Mouse (Mus musculus) kidney, embryonic 16.5 days (tissue): ENCODE results near the gene Pla2g4f. TPM values are rescaled to one million over a fixed set of nuclear protein-coding genes. Genes with fewer than 3 reads are reported as not detected.

Experiments
- ATAC-seq: fragments of 200-750 bp; cut with Nextera tagmentation; 2 replicates; pipeline ENCODE4 v1.8.0; 2017; ENCODE audit warnings: moderate TSS enrichment; ENCODE audit not compliant: low FRiP score, low TSS enrichment
- H3K27ac ChIP-seq: fragments of 300-500 bp; sonication (generic); 2 replicates; pipeline ENCODE4 v1.5.1; 2014; ENCODE audit warnings: low read length
- H3K27me3 ChIP-seq: fragments of 300-500 bp; sonication (generic); 2 replicates; pipeline ENCODE4 v1.6.1; 2014; ENCODE audit warnings: low read length, control low read depth, mixed read lengths; ENCODE audit not compliant: insufficient read depth
- H3K36me3 ChIP-seq: fragments of 300-500 bp; sonication (generic); 2 replicates; pipeline ENCODE4 v1.6.1; 2014; ENCODE audit warnings: low read length, control low read depth, mixed read lengths; ENCODE audit not compliant: insufficient read depth
- H3K4me1 ChIP-seq: fragments of 300-500 bp; sonication (generic); 2 replicates; pipeline ENCODE4 v1.6.1; 2014; ENCODE audit warnings: low read length, control low read depth, mixed read lengths; ENCODE audit not compliant: insufficient read depth
- H3K4me2 ChIP-seq: fragments of 300-500 bp; sonication (generic); replicated peaks from 2 replicates; pipeline ENCODE4 v1.6.1; 2014; ENCODE audit warnings: low read depth, low read length
- H3K4me3 ChIP-seq: fragments of 300-500 bp; sonication (generic); 2 replicates; pipeline ENCODE4 v1.5.1; 2014; ENCODE audit warnings: mild to moderate bottlenecking, low read length
- H3K9ac ChIP-seq: fragments of 300-500 bp; sonication (generic); replicated peaks from 2 replicates; pipeline ENCODE4 v1.6.1; 2014; ENCODE audit warnings: low read length
- H3K9me3 ChIP-seq: fragments of 300-500 bp; sonication (generic); 2 replicates; pipeline ENCODE4 v1.6.1; 2016; ENCODE audit warnings: low read length, control low read depth
- WGBS: fragments of 180-500 bp; shearing (Covaris S2); extraction: QIAGEN DNeasy Blood & Tissue Kit; methylation state at CpG from one replicate; pipeline ENCODE4 v1.1.7; 2014; 5-methylcytosine and 5-hydroxymethylcytosine counted together
- polyA plus RNA-seq: library from polyadenylated mRNA; unstranded; fragments of >200 nt; fragmentation: Nextera tagmentation; extraction: Ambion mirVana; gene quantifications from 2 replicates; pipeline ENCODE4 v1.2.1, GENCODE M21; 2015

The Pla2g4f gene
- polyA plus RNA-seq, result 0.07 TPM in 1 of 2 replicates, not detected in the other

DNA sequence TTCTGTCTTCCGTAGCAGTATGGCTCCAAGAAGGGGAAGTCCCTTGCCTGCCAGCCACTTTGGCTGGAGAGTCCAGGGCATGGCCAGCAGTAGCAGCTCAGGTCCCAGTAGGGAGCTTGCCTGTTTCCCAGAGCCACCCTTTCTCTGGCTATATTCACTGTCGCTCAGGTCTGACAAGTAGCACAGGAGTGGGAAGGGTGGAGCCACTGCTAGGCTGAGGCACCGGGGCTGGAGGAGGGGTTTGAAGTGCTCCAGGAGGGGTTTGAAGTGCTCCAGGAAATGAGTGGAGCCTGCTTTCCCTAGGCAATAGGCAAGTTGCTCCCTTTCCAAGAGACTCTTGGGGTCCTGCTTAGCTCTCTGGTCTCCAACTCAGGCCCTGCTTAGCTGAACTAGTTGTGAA, at the start of gene Pla2g4f:
Gene Pla2g4f, minus strand, starts transcription at position 190 of the 400 bp plus-strand sequence.
- no peak within 1 kb of the TSS for H3K27ac ChIP-seq

DNA sequence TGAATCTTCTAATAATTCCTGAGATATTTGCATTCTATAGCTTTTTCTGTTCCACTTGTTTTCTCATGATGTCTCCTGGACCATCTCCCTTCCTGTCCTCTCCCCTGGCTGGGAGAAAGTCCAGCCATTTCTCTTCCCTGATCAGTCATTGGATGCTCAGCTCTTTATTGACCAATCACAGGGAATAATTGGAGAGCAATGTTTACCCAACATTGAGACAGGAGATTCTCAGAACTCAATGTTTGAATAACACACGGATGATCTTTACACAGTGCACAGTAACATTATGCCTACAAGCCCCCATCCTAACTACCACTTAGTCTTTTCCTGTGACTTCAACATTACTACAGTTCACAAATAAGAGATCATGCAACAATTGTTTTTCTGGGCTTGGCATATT, 46.5 kb upstream of the Pla2g4f start:
- ATAC-seq, result no peak
- H3K9ac ChIP-seq, result no peak overlapping the region
- H3K4me3 ChIP-seq, result no peak overlapping the region
- peaks cover 49% of the 10 kb centered on the region for H3K36me3 ChIP-seq
- no peaks in the 10 kb centered on the region for H3K9me3 ChIP-seq
- no peak overlapping the region for H3K4me2 ChIP-seq
- 82% methylated on average over 1 of the region's 1 CpGs for WGBS
- no peaks in the 10 kb centered on the region for H3K27me3 ChIP-seq
- no peaks in the 10 kb centered on the region for H3K4me1 ChIP-seq
- H3K27ac ChIP-seq, result no peak overlapping the region

More for the DNA sequence above, at the start of gene Pla2g4f:
- H3K4me2 ChIP-seq, result no peak within 1 kb of the TSS
- H3K4me3 ChIP-seq, result no peak within 1 kb of the TSS
- H3K9me3 ChIP-seq, result no peaks in the 10 kb centered on the region
- WGBS, result 48% methylated on average over 3 of the region's 3 CpGs
- H3K9ac ChIP-seq, result no peak within 1 kb of the TSS
- no peaks in the 10 kb centered on the region for H3K27me3 ChIP-seq
- peaks cover 18% of the 10 kb centered on the region; the same call in 1 of the 2 replicates for H3K36me3 ChIP-seq
- no peak for ATAC-seq
- no peaks in the 10 kb centered on the region for H3K4me1 ChIP-seq

DNA sequence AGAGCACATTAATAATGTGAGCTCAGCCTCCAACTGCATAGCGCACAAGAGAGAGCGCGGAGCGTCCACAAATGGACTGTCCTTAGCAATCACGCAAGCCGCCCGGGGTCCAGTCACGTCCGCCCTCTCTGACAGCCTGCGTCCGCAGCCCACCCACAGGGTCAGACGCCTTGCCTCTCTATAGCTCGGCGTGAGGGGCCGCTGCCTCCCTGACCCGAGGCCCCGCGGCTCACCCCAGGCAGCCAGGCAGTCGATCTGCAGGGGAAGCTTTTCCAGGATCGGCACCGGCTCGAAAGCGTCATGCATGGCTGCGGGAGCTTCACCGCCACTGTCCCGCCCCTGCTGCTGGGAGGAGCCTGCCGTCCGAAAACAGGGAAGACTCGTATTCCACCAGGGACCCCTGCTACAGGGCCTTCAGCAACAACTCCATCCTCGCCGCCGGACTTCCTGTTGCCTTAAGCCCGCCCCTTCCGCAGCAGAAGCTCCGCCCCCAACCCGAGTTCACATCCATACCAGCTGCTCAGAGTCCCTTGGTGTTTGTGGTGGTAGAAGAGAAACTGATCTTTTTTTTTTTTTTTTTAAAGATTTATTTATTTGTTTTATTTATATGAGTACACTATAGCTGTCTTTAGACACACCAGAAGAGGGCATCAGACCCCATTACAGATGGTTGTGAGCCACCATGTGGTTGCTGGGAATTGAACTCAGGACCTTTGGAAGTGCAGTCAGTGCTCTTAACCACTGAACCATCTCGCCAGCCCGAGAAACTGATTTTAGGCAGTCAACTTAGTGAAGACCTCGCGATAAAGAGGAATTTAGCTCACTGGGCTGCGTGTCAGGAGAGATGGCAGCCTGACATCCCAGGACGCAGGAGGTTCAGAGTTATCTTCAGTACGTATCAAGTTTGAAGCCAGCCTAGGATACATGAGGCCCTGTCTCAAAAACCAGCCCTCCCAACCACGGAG, 39.0 kb upstream of the Pla2g4f start, which contains the start of gene Vps39:
Gene Vps39, minus strand, starts transcription at position 456 of the 965 bp plus-strand sequence.
- Histone ChIP-seq H3K9ac (peak within 1 kb of the TSS; percentile 86), H3K4me3 (peak within 1 kb of the TSS; percentile 89), H3K9me3 (no peaks in the 10 kb centered on the region), H3K4me2 (peak within 1 kb of the TSS; percentile 57), H3K36me3 (peaks cover 25% of the 10 kb centered on the region), H3K27me3 (no peaks in the 10 kb centered on the region), H3K27ac (peak within 1 kb of the TSS; percentile 79), H3K4me1 (peaks cover 7% of the 10 kb centered on the region; the same call in 1 of the 2 replicates)
- WGBS, result 12% methylated on average over 44 of the region's 44 CpGs
- peak; percentile 98 for ATAC-seq

DNA sequence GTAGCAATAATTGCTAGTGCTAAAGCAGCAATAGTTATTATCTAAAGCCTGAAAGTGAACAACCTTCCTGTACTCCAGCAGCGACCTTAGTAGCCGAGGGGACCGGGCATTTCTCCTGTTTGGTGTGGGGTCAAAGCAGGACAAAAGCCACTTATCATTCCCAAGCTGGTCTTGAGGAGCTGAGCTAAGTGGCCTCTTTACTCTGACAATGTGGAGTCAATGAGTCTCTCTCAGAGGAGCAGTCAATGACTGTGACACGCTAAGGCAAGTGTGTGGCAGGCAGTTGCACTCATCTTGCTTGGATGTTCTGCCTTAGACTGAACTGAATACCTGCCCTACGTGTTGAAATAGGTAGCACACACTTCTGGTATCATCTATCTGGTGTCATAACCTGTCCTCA, 37.4 kb upstream of the Pla2g4f start:
- H3K4me3 ChIP-seq, result no peak overlapping the region
- no peak for ATAC-seq
- peaks cover 7% of the 10 kb centered on the region; the same call in 1 of the 2 replicates for H3K4me1 ChIP-seq
- H3K36me3 ChIP-seq, result peaks cover 23% of the 10 kb centered on the region
- no peaks in the 10 kb centered on the region for H3K9me3 ChIP-seq
- no peak overlapping the region for H3K4me2 ChIP-seq
- H3K9ac ChIP-seq, result no peak overlapping the region
- H3K27ac ChIP-seq, result no peak overlapping the region
- no peaks in the 10 kb centered on the region for H3K27me3 ChIP-seq
- WGBS, result 85% methylated on average over 5 of the region's 5 CpGs

DNA sequence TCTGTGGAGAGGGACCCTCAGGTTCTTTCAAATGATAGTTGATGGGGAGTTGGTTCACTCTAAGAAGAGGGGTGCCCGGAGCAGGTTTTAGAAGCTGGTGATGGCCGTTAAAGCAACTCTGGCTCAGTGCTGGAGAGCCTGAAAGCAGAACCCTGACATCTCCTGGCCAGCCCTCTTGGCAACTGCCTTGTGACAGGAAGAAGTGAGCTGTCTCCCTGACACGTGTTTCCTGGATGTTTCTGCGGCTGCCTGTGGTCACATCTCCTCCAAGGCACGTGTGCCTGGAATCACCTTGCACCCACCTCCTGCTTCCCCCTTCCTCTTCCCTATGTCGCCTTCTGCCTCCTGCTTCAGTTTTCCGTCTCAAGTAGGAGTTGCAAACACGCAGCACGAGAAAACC, 34.2 kb upstream of the Pla2g4f start:
- 70% methylated on average over 9 of the region's 9 CpGs for WGBS
- peaks cover 7% of the 10 kb centered on the region; the same call in 1 of the 2 replicates for H3K4me1 ChIP-seq
- H3K27me3 ChIP-seq, result no peaks in the 10 kb centered on the region
- H3K27ac ChIP-seq, result no peak overlapping the region
- H3K36me3 ChIP-seq, result peaks cover 28% of the 10 kb centered on the region; the same call in 1 of the 2 replicates
- H3K9ac ChIP-seq, result no peak overlapping the region
- ATAC-seq, result no peak
- no peak overlapping the region for H3K4me3 ChIP-seq
- H3K9me3 ChIP-seq, result no peaks in the 10 kb centered on the region
- no peak overlapping the region for H3K4me2 ChIP-seq

DNA sequence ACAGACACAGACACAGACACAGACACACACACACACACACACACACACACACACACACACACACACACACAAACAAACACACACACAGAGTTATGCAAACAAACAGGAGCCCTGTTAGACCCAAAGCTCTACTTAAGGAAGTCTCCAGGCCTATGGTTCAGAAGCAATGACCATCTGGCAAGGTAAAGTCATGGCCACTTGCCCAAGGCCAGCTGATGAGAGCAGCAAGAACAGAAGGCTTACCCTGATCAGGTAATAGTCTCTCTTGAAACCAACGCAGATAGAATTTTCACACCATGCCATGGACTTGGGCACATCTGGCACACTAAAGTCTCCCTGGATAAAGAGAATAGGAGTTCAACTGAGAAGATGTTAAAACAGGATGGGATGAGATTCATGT, 27.8 kb upstream of the Pla2g4f start:
- H3K9me3 ChIP-seq, result no peaks in the 10 kb centered on the region
- no peak overlapping the region for H3K4me2 ChIP-seq
- H3K27me3 ChIP-seq, result no peaks in the 10 kb centered on the region
- H3K27ac ChIP-seq, result no peak overlapping the region
- H3K4me3 ChIP-seq, result no peak overlapping the region
- no peak overlapping the region for H3K9ac ChIP-seq
- peaks cover 47% of the 10 kb centered on the region for H3K36me3 ChIP-seq
- no peaks in the 10 kb centered on the region for H3K4me1 ChIP-seq
- no peak for ATAC-seq
- 97% methylated on average over 1 of the region's 1 CpGs for WGBS

DNA sequence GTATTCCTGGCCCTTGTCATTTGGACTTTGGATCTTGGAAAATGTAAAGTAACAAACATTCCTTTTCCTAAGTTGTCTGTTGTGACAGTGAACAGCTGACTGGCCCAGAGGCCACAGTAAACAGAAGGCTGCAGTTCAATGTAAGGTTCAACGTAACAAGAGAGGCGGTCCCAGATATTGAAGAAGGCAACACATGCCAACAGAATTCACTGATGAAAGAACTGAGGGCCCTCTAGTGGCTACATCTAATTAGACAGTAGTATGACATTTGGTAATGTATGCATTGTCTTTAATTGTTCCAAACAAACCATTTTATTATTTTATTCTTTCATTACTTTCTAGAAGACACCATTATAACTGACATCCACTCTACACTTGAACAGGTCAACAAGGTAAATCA, 23.9 kb upstream of the Pla2g4f start:
- H3K27ac ChIP-seq, result no peak overlapping the region
- H3K4me2 ChIP-seq, result no peak overlapping the region
- no peaks in the 10 kb centered on the region for H3K9me3 ChIP-seq
- no peak overlapping the region for H3K9ac ChIP-seq
- no peak overlapping the region for H3K4me3 ChIP-seq
- no peaks in the 10 kb centered on the region for H3K4me1 ChIP-seq
- ATAC-seq, result no peak
- no peaks in the 10 kb centered on the region for H3K27me3 ChIP-seq
- WGBS, result 56% methylated on average over 2 of the region's 2 CpGs
- peaks cover 36% of the 10 kb centered on the region for H3K36me3 ChIP-seq

DNA sequence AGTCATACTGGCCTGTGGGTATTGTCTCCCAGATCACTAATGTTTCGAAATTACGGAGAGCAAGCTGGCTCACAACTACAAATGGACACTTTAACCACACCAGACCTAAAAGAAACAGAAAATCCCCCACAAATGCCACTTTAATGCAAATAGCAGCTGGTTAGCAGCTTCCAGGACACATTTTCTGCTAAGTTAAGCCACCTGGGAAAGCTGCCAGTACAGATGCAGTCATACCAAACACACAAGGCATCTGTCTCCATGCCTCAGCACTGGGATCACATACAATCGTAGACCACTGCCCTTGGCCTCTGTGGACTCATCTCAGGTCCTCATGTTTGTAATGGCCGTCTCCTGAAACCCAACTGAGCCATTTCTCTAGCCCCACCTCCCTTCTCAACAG, 17.6 kb upstream of the Pla2g4f start:
- Histone ChIP-seq H3K4me2 (no peak overlapping the region), H3K9me3 (no peaks in the 10 kb centered on the region), H3K4me1 (no peaks in the 10 kb centered on the region), H3K27me3 (no peaks in the 10 kb centered on the region), H3K27ac (no peak overlapping the region), H3K36me3 (peaks cover 60% of the 10 kb centered on the region), H3K4me3 (no peak overlapping the region), H3K9ac (no peak overlapping the region)
- WGBS, result 90% methylated on average over 4 of the region's 4 CpGs
- no peak for ATAC-seq

DNA sequence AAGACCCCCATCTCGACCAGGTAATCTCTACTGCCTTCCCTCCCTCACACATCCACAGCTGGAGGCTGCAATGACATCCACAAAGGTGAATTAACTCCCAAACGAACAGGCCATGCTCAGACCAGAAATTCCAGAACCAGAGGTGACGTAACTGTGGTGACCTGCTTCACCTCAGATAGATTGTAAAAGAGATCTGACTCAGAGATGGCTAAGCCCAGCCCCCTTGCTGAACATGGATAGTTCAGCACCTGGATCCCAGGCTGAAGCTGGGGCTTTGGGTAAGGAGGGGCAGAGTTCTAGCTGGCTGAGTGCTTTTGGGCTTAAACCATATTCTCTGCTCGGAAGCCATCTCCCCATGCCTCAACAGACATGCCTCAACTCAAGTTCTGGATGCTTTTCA, 1.1 kb upstream of the Pla2g4f start:
- 60% methylated on average over 4 of the region's 4 CpGs for WGBS
- Histone ChIP-seq H3K27ac (no peak overlapping the region), H3K9ac (no peak overlapping the region), H3K9me3 (no peaks in the 10 kb centered on the region), H3K27me3 (no peaks in the 10 kb centered on the region), H3K4me1 (no peaks in the 10 kb centered on the region), H3K36me3 (peaks cover 21% of the 10 kb centered on the region; the same call in 1 of the 2 replicates), H3K4me2 (no peak overlapping the region), H3K4me3 (no peak overlapping the region)
- ATAC-seq, result no peak

DNA sequence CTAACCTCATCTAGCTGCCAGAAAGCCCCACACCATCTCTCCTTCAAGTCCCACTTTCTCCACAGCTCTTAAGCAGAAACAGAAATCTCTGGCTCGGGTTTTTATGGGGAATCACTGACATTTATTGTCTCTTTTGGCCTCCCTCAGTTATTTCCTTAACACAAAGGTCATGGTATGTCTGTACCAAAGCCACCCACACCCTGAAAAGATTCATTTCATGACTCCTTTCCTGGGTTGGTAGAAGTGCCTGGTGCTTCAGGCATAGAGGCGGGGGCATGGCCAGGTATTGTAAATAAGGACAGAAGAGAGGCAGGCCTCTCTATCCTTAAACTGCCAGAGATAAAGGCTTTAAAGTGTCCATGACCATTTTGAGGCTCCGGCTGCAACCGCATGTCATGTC, 522 bp upstream of the Pla2g4f start:
- no peak overlapping the region for H3K4me2 ChIP-seq
- no peaks in the 10 kb centered on the region for H3K9me3 ChIP-seq
- H3K4me3 ChIP-seq, result no peak overlapping the region
- no peaks in the 10 kb centered on the region for H3K4me1 ChIP-seq
- H3K36me3 ChIP-seq, result peaks cover 21% of the 10 kb centered on the region; the same call in 1 of the 2 replicates
- no peak for ATAC-seq
- no peaks in the 10 kb centered on the region for H3K27me3 ChIP-seq
- no peak overlapping the region for H3K27ac ChIP-seq
- no peak overlapping the region for H3K9ac ChIP-seq
- 63% methylated on average over 4 of the region's 4 CpGs for WGBS
